Mouse (Mus musculus) heart, postnatal 0 days (tissue): ENCODE results near the gene Pitpnb.

Experiments
- CTCF ChIP-seq: IDR thresholded peaks from 2 replicates; pipeline ENCODE4 v1.5.1; 2016; ENCODE audit warnings: antibody characterized with exemption, control low read depth, low read depth
- EP300 ChIP-seq: IDR thresholded peaks from 2 replicates; pipeline ENCODE4 v1.6.1; 2016; ENCODE audit warnings: antibody characterized with exemption, low read depth

GRCm38 (mm10) chr5:111315061-111315460 lies 15.5 kb upstream of the Pitpnb start:
- TF ChIP-seq EP300, result no peak
- no peak for TF ChIP-seq CTCF
